Mouse (Mus musculus) liver, embryonic 15.5 days (tissue): ENCODE results near the gene Nrxn3. TPM values are rescaled to one million over a fixed set of nuclear protein-coding genes. Genes with fewer than 3 reads are reported as not detected.

Experiments
- ATAC-seq: fragments of 200-750 bp; cut with Nextera tagmentation; 2 replicates; pipeline ENCODE4 v1.8.0; 2017; ENCODE audit warnings: moderate number of reproducible peaks, mild to moderate bottlenecking, moderate library complexity; ENCODE audit not compliant: insufficient read depth
- H3K27ac ChIP-seq: fragments of 300-500 bp; sonication (generic); replicated peaks from 2 replicates; pipeline ENCODE4 v1.5.1; 2015; ENCODE audit warnings: mild to moderate bottlenecking, inconsistent platforms
- H3K27me3 ChIP-seq: fragments of 300-500 bp; sonication (generic); 2 replicates; pipeline ENCODE4 v1.6.1; 2015; ENCODE audit warnings: mild to moderate bottlenecking, inconsistent platforms
- H3K36me3 ChIP-seq: fragments of 300-500 bp; sonication (generic); replicated peaks from 2 replicates; pipeline ENCODE4 v1.6.1; 2015; ENCODE audit warnings: moderate library complexity, mild to moderate bottlenecking, inconsistent platforms
- H3K4me1 ChIP-seq: fragments of 300-500 bp; sonication (generic); replicated peaks from 2 replicates; pipeline ENCODE4 v1.6.1; 2015; ENCODE audit warnings: inconsistent platforms
- H3K4me2 ChIP-seq: fragments of 300-500 bp; sonication (generic); 2 replicates; pipeline ENCODE4 v1.6.1; 2015; ENCODE audit warnings: moderate library complexity, mild to moderate bottlenecking, inconsistent platforms
- H3K4me3 ChIP-seq: fragments of 300-500 bp; sonication (generic); replicated peaks from 2 replicates; pipeline ENCODE4 v1.5.1; 2015; ENCODE audit warnings: mild to moderate bottlenecking, inconsistent platforms
- H3K9ac ChIP-seq: fragments of 300-500 bp; sonication (generic); 2 replicates; pipeline ENCODE4 v1.6.1; 2015; ENCODE audit warnings: moderate library complexity, mild to moderate bottlenecking, inconsistent platforms
- H3K9me3 ChIP-seq: fragments of 300-500 bp; sonication (generic); replicated peaks from 2 replicates; pipeline ENCODE4 v1.6.1; 2016; ENCODE audit warnings: inconsistent platforms
- WGBS: fragments of 180-500 bp; shearing (Covaris S2); methylation state at CpG from one replicate; pipeline ENCODE4 v1.1.7; 2015; ENCODE audit warnings: mixed read lengths; ENCODE audit not compliant: insufficient replicate concordance; 5-methylcytosine and 5-hydroxymethylcytosine counted together
- polyA plus RNA-seq: library from polyadenylated mRNA; unstranded; fragments of >200 nt; fragmentation: Nextera tagmentation; extraction: Ambion mirVana; gene quantifications from 2 replicates; pipeline ENCODE4 v1.2.1, GENCODE M21; 2015

The Nrxn3 gene
- polyA plus RNA-seq, 1 experiment from 2014 or later: 0.38 TPM

DNA sequence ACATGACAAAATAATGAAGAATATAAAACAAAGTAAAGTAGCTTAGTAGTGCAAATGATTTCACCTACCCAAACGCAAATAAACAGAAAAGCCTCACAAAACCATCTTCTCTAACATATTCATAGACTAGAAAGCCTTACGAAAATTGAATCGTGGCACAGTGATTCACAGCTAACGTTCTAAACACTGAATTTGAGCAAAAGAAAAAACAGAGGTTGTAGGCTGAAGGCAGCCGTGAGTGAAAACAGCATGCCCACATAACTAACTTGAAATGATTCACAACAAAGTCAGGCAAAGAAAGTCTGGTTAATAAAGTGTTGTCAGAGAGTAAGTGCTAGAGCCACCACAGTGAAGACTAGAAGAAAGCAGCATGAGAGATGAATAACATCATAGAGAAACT, 610.8 kb downstream of the Nrxn3 start:
- Histone ChIP-seq H3K27ac (no peak overlapping the region), H3K4me2 (no peak overlapping the region), H3K9me3 (no peaks in the 10 kb centered on the region), H3K27me3 (no peaks in the 10 kb centered on the region), H3K4me3 (no peak overlapping the region), H3K9ac (no peak overlapping the region), H3K4me1 (no peaks in the 10 kb centered on the region), H3K36me3 (no peaks in the 10 kb centered on the region)
- WGBS: 44% methylated on average over 5 of the region's 5 CpGs
- ATAC-seq: no peak

DNA sequence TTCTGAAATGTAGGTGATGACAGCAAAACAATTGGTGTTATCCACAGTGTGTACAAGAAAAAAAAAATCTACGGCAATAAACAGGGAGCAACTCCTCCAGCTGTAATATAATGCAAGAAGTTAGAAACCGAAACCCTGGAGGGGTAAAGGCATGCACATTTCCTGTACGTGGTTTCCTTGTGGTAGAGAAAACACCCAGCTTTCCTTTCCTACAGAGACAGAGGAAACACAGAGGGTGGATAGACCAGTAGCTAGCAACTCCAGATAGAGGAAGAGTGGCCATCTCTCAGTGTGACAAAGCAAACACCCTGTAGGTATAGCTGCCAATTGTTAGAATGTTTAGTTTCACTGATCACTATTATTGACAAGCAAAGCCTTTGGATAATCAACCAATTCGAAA, 642.2 kb downstream of the Nrxn3 start:
- no peaks in the 10 kb centered on the region for H3K36me3 ChIP-seq
- WGBS: 12% methylated on average over 4 of the region's 4 CpGs
- no peak for ATAC-seq
- no peaks in the 10 kb centered on the region for H3K4me1 ChIP-seq
- no peaks in the 10 kb centered on the region for H3K9me3 ChIP-seq
- H3K4me3 ChIP-seq: no peak overlapping the region
- no peak overlapping the region for H3K27ac ChIP-seq
- no peaks in the 10 kb centered on the region for H3K27me3 ChIP-seq
- H3K9ac ChIP-seq: no peak overlapping the region
- no peak overlapping the region for H3K4me2 ChIP-seq

DNA sequence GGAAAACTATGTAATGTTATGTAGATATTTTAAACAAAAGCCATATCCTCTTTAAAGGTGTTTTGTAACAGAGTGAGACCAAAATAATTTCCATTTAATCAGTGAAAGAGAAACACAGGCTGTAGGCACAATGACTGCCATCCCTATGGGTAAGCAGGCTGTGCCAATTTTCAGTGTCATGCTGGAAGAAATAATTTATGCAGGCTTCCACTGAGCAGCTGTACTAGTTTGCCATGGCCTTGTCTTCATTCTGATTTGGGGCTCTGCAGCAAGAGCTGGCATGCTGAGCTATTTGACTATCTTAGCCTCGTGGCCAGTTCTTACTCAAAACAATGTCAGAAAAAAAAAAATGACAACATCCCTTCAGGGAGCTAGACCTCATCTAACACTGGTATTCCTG, 647.3 kb downstream of the Nrxn3 start:
- WGBS: 61% methylated on average over 1 of the region's 1 CpGs
- H3K9ac ChIP-seq: no peak overlapping the region
- no peaks in the 10 kb centered on the region for H3K4me1 ChIP-seq
- no peaks in the 10 kb centered on the region for H3K27me3 ChIP-seq
- no peak for ATAC-seq
- no peaks in the 10 kb centered on the region for H3K36me3 ChIP-seq
- no peak overlapping the region for H3K27ac ChIP-seq
- no peaks in the 10 kb centered on the region for H3K9me3 ChIP-seq
- H3K4me2 ChIP-seq: no peak overlapping the region
- H3K4me3 ChIP-seq: no peak overlapping the region

DNA sequence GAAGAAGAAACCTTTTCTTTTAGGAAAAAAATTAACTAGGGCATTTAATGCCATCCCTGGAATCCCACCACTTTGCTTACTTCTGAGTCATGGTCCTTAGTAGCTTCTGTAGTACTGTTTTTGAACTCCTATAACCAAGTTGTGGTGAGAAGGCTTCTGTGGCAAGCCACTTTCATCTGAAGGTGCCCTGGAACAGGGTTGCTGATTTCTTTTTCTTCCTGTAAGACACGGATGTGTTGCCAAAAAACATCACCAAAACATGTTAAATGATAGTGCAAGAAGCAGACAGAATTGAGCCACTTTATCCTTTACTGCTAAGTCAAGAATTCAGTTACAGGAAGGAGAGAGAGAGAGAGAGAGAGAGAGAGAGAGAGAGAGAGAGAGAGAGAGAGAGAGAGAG, 653.9 kb downstream of the Nrxn3 start:
- 65% methylated on average over 1 of the region's 1 CpGs for WGBS
- no peak overlapping the region for H3K4me2 ChIP-seq
- H3K4me1 ChIP-seq: no peaks in the 10 kb centered on the region
- no peaks in the 10 kb centered on the region for H3K9me3 ChIP-seq
- H3K4me3 ChIP-seq: no peak overlapping the region
- H3K27ac ChIP-seq: no peak overlapping the region
- no peaks in the 10 kb centered on the region for H3K36me3 ChIP-seq
- no peak for ATAC-seq
- H3K27me3 ChIP-seq: no peaks in the 10 kb centered on the region
- no peak overlapping the region for H3K9ac ChIP-seq

DNA sequence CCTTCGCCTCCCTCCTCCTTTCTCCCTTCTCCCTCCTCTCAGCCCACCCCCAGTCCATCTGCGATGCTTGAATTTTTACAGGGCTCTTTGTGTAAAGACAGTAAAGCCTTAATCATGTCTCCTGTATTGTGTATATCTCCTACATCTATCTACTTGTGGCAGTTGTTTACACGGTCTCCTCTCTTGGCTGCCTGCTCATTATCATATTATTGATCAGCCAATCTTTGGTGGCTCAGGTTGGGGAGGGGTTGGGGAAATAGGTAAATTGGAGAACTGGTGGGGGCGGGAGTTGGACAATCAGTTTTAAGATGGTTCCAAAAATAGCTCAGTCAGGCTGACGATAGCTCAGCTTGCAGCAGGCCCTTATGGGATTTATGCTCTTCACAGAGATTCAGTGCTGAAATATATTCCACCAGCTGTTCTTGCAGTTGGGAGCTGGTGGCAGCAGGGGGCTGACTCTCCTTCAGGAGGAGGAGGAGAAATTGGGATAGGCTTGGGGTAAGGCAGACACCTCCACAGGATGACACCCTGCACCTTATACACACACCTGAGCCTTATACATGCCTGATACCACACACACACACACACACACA, 654.5 kb downstream of the Nrxn3 start:
- ATAC-seq: no peak
- Histone ChIP-seq H3K4me3 (no peak overlapping the region), H3K4me2 (no peak overlapping the region), H3K4me1 (no peaks in the 10 kb centered on the region), H3K9me3 (no peaks in the 10 kb centered on the region), H3K36me3 (no peaks in the 10 kb centered on the region), H3K9ac (no peak overlapping the region), H3K27me3 (no peaks in the 10 kb centered on the region), H3K27ac (no peak overlapping the region)
- WGBS: 38% methylated on average over 5 of the region's 5 CpGs

DNA sequence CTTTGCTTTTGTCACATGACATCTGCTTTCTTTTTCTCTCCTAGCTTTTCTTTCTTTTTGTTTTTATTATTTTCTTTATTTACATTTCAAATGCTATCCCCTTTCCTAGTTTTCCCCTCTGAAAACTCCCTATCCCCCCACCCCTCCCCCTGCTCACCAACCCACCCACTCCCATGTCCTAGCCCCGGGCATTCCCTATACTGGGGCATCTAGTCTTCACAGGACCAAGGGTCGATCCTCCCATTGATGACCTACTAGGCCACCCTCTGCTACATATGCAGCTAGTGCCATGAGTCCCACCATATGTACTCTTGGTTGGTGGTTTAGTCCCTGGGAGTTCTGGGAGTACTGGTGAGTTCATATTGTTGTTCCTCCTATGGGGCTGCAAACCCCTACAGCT, 655.0 kb downstream of the Nrxn3 start:
- H3K9ac ChIP-seq: no peak overlapping the region
- 69% methylated on average over 2 of the region's 2 CpGs for WGBS
- no peaks in the 10 kb centered on the region for H3K27me3 ChIP-seq
- H3K9me3 ChIP-seq: no peaks in the 10 kb centered on the region
- H3K27ac ChIP-seq: no peak overlapping the region
- no peaks in the 10 kb centered on the region for H3K4me1 ChIP-seq
- no peak for ATAC-seq
- H3K4me2 ChIP-seq: no peak overlapping the region
- no peak overlapping the region for H3K4me3 ChIP-seq
- H3K36me3 ChIP-seq: no peaks in the 10 kb centered on the region

DNA sequence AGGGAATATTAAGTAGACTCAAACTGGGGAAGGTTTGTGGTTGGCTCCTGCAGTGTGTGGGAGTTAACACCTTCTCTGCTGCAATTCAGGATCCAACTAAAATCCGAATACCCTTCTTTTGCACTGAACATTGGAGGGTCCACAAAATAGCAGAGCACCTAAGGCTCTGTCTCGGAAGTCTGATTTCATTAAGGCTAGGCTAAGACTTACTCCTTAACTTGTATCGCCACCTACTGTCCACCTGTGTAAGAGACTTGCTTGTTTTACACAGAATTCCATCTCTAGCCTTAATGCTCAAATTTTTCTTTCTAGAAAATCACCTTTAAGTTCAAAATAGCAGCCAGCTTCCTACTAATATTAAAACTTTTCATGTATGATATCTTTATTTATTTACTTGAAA, 660.6 kb downstream of the Nrxn3 start:
- H3K36me3 ChIP-seq: no peaks in the 10 kb centered on the region
- H3K4me2 ChIP-seq: no peak overlapping the region
- H3K9me3 ChIP-seq: no peaks in the 10 kb centered on the region
- WGBS: 14% methylated on average over 3 of the region's 3 CpGs
- H3K4me1 ChIP-seq: no peaks in the 10 kb centered on the region
- H3K4me3 ChIP-seq: no peak overlapping the region
- no peak overlapping the region for H3K27ac ChIP-seq
- ATAC-seq: no peak
- no peak overlapping the region for H3K9ac ChIP-seq
- H3K27me3 ChIP-seq: no peaks in the 10 kb centered on the region

DNA sequence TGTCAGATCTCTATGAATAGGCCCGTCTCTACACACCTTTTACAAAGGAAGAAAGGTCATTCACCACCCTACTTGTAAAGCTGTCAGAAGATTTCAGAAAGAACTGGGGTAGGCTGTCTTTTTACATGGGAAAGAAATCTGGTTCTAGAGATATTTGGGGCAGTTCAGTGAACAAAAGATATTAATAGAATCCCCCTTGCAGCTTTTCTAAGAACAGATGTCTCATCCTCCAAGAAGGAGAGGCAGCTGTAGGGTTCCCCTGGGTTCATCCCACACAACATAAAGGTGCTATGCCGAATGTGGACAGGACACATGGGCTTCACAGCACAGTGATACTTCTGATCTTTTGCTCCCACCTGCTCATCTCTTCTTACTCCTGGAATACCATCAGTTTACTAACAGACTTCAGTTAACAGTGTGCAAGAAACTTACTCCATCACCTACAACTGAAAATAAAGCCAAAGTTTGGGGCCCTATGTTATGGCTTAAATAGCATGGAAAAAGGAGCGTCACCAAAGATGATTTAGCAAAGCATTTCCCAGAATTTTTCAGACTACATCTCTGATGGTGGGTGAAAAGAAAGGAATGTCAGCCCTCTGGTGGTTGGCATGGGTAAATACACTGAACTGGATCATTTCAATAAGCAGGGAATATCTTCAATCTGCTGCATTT, 672.6 kb downstream of the Nrxn3 start:
- no peak overlapping the region for H3K4me3 ChIP-seq
- no peaks in the 10 kb centered on the region for H3K9me3 ChIP-seq
- H3K9ac ChIP-seq: no peak overlapping the region
- H3K27ac ChIP-seq: no peak overlapping the region
- H3K4me2 ChIP-seq: no peak overlapping the region
- no peaks in the 10 kb centered on the region for H3K36me3 ChIP-seq
- no peak for ATAC-seq
- 36% methylated on average over 3 of the region's 3 CpGs for WGBS
- H3K27me3 ChIP-seq: no peaks in the 10 kb centered on the region
- H3K4me1 ChIP-seq: no peaks in the 10 kb centered on the region

DNA sequence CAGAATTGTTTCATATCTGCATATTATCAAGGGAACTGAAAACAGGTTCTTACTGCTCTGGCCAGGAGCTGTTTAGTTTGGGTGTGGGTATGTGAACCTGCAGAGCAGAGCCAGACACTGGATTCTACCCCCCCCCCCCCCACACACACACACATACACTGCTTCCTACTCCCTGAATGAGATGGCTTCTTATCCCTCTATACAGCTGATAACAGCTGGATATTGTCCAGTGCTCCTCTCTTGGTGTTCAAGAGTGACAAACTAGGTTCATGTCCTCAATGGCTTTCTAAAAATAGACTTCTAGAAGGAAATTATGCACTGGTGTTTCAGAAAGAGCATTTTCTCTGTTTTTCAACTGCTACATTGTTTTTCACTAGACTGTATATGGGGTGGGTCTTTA, 713.8 kb downstream of the Nrxn3 start:
- H3K9me3 ChIP-seq: no peaks in the 10 kb centered on the region
- no peak overlapping the region for H3K4me2 ChIP-seq
- H3K27ac ChIP-seq: no peak overlapping the region
- ATAC-seq: no peak
- H3K4me3 ChIP-seq: no peak overlapping the region
- H3K36me3 ChIP-seq: no peaks in the 10 kb centered on the region
- no peak overlapping the region for H3K9ac ChIP-seq
- no peaks in the 10 kb centered on the region for H3K27me3 ChIP-seq
- no peaks in the 10 kb centered on the region for H3K4me1 ChIP-seq

DNA sequence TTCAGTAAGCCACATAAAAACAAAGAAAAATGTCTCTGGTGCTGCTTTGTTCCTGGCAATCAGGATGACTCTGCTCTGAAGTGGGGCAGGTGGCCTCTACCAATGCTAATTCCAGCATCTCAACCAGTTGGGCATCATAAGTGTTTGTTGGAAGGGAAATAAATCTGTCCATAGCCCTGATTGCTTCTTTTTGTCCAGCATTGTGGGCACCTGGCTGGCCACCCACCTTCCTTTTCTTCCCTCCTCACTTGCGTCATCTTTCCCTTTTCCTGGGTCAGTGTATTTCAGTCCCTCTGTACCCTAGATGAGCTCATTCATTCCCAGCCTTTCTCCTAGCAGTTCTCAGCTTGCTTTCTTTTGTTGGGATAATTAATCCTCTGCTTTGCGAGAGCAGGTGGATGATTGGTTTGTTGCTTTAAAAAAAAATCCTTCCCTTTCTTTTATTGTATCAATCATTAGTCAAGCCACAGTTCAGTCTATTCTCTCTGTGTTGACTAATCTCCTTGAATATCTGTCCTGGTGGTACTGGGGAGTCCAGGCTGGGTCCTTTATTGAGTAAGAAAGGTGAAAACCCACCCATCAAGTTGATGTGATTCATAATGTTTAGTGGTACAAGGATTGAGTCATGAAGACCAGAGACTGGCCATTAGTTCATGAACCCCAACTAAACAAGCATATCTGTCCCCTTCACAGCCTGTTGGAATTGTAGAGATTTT, 719.8 kb downstream of the Nrxn3 start:
- Histone ChIP-seq H3K4me2 (no peak overlapping the region), H3K27ac (no peak overlapping the region), H3K36me3 (no peaks in the 10 kb centered on the region), H3K9ac (no peak overlapping the region), H3K4me1 (no peaks in the 10 kb centered on the region), H3K27me3 (no peaks in the 10 kb centered on the region), H3K4me3 (no peak overlapping the region), H3K9me3 (no peaks in the 10 kb centered on the region)
- WGBS: 46% methylated on average over 2 of the region's 2 CpGs
- ATAC-seq: no peak

DNA sequence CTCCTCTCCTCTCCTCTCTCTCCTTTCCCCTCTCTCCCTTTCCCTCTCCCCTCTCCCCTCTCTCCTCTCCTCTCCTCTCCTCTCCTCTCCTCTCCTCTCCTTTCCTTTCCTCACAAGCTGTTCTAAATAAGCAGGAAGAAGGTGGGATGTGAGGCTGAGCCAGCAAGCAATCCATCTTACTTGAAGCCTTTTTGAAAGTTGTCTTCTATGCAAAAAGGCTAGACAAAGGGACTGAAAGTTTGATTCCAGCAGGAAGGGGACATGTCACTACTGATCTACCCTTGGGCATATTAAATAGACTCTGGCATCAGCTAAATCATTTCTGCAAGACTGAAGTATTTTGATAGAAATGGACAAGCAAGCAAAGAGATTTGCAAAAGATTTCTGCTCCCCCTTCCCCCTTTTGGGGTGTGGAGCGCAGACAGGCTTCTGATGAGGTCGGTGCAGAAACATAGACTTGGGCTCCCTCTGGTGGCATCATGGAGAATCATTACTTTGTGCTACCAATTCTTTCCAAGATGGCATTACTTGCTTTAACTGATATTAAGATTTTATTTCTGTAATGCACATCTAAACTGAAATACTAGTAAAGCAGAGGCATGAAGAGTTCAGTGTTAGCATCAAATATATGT, 728.1 kb downstream of the Nrxn3 start:
- 13% methylated on average over 2 of the region's 2 CpGs for WGBS
- Histone ChIP-seq H3K27me3 (no peaks in the 10 kb centered on the region), H3K4me2 (no peak overlapping the region), H3K9ac (no peak overlapping the region), H3K36me3 (no peaks in the 10 kb centered on the region), H3K4me1 (no peaks in the 10 kb centered on the region), H3K9me3 (no peaks in the 10 kb centered on the region), H3K27ac (no peak overlapping the region), H3K4me3 (no peak overlapping the region)
- ATAC-seq: no peak
